Mouse (Mus musculus) gastrocnemius, adult 8-10 months (tissue): ENCODE data around the gene Nr1d1. TPM values are rescaled to one million over a fixed set of nuclear protein-coding genes. Genes with fewer than 3 reads are reported as not detected.
"Not testable (repeated sequence)": the region's sequence is repeated elsewhere in the genome, so short reads cannot be mapped to it uniquely, and the experiment has no call there.

ENCODE experiments used
- DNase-seq, 2 experiments: peaks; one replicate each; pipeline ENCODE4 v3.0.0; 2022; ENCODE audit warnings: low spot score in 2 of 2
- total RNA-seq, 4 experiments: library from RNA; stranded (reverse); gene quantifications; 2 replicates each; pipeline ENCODE4 v1.2.4; 2022

Gene Nr1d1
- total RNA-seq, 4 experiments from 2014 or later: 83.4 to 175 (median 99.4) TPM

GRCm38 (mm10) chr11:98738925-98739324, 36.2 kb downstream of the Nr1d1 start:
- DNase-seq: no peak

- DNase-seq: no peak
Measured at GRCm38 (mm10) chr11:98738428-98738911, 36.7 kb downstream of the Nr1d1 start.

- not testable (repeated sequence) for DNase-seq
Measured at GRCm38 (mm10) chr11:98737220-98737619, 37.9 kb downstream of the Nr1d1 start.

GRCm38 (mm10) chr11:98736176-98736575, 39.0 kb downstream of the Nr1d1 start:
- DNase-seq: no peak

- no peak for DNase-seq
Measured at GRCm38 (mm10) chr11:98735111-98735510, 40.0 kb downstream of the Nr1d1 start.

GRCm38 (mm10) chr11:98734020-98734419, 41.1 kb downstream of the Nr1d1 start:
- no peak for DNase-seq

GRCm38 (mm10) chr11:98731134-98731533, 44.0 kb downstream of the Nr1d1 start:
- no peak for DNase-seq

GRCm38 (mm10) chr11:98730727-98731126, 44.4 kb downstream of the Nr1d1 start:
- DNase-seq: no peak

- DNase-seq: peak in 1 of 2 experiments; percentile 84
Measured at GRCm38 (mm10) chr11:98729119-98729588, 46.0 kb downstream of the Nr1d1 start, which contains the start of gene Med24. Med24 (minus strand) TSS chr11:98729435.

GRCm38 (mm10) chr11:98725926-98726506, 49.1 kb downstream of the Nr1d1 start:
- DNase-seq: no peak

- no peak for DNase-seq
Measured at GRCm38 (mm10) chr11:98723098-98723497, 52.0 kb downstream of the Nr1d1 start.

- DNase-seq: peak; percentile 84 to 88
Measured at GRCm38 (mm10) chr11:98721458-98722226, 53.5 kb downstream of the Nr1d1 start.

GRCm38 (mm10) chr11:98720756-98721155, 54.4 kb downstream of the Nr1d1 start:
- DNase-seq: no peak

Other genes starting within 250 kb of the Nr1d1 start
- gene Ikzf3, start 229.3 kb downstream of the Nr1d1 start, total RNA-seq: not detected
- not detected for gene Zpbp2, start 224.2 kb downstream of the Nr1d1 start, total RNA-seq
- 10 to 100 TPM; 26.7 to 31.9 (median 28.4) TPM for gene Ormdl3, start 188.0 kb downstream of the Nr1d1 start, total RNA-seq
- not detected for gene Lrrc3c, start 177.0 kb downstream of the Nr1d1 start, total RNA-seq
- gene Gm12355, start 149.7 kb downstream of the Nr1d1 start, total RNA-seq: 1 to 10 TPM; 5.1 to 6.1 (median 5.4) TPM
- 10 to 100 TPM in 1 of 4 experiments, 1 to 10 TPM in 3; 5.5 to 18.2 (median 8.3) TPM for gene Gsdma3, start 149.0 kb downstream of the Nr1d1 start, total RNA-seq
- gene Gsdma2, start 128.6 kb downstream of the Nr1d1 start, total RNA-seq: under 1 TPM in 3 of 4 experiments, not detected in 1; 0.24 to 0.51 (median 0.25) TPM
- gene Gsdma, start 111.0 kb downstream of the Nr1d1 start, total RNA-seq: 1 to 10 TPM in 1 of 4 experiments, under 1 TPM in 3; 0.24 to 1.4 (median 0.85) TPM
- 100 to 1,000 TPM; 104 to 107 (median 104) TPM for gene Psmd3, start 92.8 kb downstream of the Nr1d1 start, total RNA-seq
- not detected for gene Csf3, start 74.1 kb downstream of the Nr1d1 start, total RNA-seq
- 10 to 100 TPM; 42.2 to 48.4 (median 47.9) TPM for gene Med24, start 45.9 kb downstream of the Nr1d1 start, total RNA-seq
- gene Thra, start 34.7 kb downstream of the Nr1d1 start, total RNA-seq: 10 to 100 TPM; 67.5 to 81.5 (median 76.2) TPM
- gene Msl1, start 20.2 kb upstream of the Nr1d1 start, total RNA-seq: 10 to 100 TPM; 53.9 to 57.7 (median 55.8) TPM
- 10 to 100 TPM; 14.1 to 18.4 (median 15.2) TPM for gene Casc3, start 29.6 kb upstream of the Nr1d1 start, total RNA-seq
- under 1 TPM in 2 of 4 experiments, not detected in 2; 0.08 to 0.29 TPM for gene Rapgefl1, start 61.5 kb upstream of the Nr1d1 start, total RNA-seq
- gene Wipf2, start 88.3 kb upstream of the Nr1d1 start, total RNA-seq: 1 to 10 TPM; 5.0 to 9.1 (median 7.7) TPM
- gene Cdc6, start 132.5 kb upstream of the Nr1d1 start, total RNA-seq: under 1 TPM in 2 of 4 experiments, not detected in 2; 0.07 to 0.13 TPM
- 10 to 100 TPM in 2 of 4 experiments, 1 to 10 TPM in 2; 8.3 to 11.7 (median 9.5) TPM for gene Rara, start 152.5 kb upstream of the Nr1d1 start, total RNA-seq
- gene Gjd3, start 207.7 kb upstream of the Nr1d1 start, total RNA-seq: not detected
- gene Top2a, start 248.9 kb upstream of the Nr1d1 start, total RNA-seq: under 1 TPM in 3 of 4 experiments, not detected in 1; 0.25 to 0.60 (median 0.29) TPM